Mouse (Mus musculus) megakaryocyte, adult 5-6 weeks (primary cell): Measurements from ENCODE around the gene Slc36a1. TPM values are rescaled to one million over a fixed set of nuclear protein-coding genes. Genes with fewer than 3 reads are reported as not detected.

Source experiments
- ATAC-seq: 2 replicates; pipeline ENCODE4 v1.8.0; 2016; ENCODE audit warnings: mild to moderate bottlenecking, inconsistent platforms; ENCODE audit not compliant: poor library complexity, severe bottlenecking
- total RNA-seq, 2 experiments: library from RNA; stranded (forward) in 1 of 2; stranded (reverse) in 1 of 2; fragments of 153-499, 151-499 nt in 1 of 2; fragments of 221-1000, 200-1000 nt in 1 of 2; gene quantifications; 2 replicates each; pipeline versions ENCODE4 v1.2.3 to v1.2.4; 2015 to 2017

The Slc36a1 gene
- total RNA-seq (2015): 22.2 and 24.7 TPM in 2 replicates
- total RNA-seq (2017): 13.4 and 15.4 TPM in 2 replicates

DNA sequence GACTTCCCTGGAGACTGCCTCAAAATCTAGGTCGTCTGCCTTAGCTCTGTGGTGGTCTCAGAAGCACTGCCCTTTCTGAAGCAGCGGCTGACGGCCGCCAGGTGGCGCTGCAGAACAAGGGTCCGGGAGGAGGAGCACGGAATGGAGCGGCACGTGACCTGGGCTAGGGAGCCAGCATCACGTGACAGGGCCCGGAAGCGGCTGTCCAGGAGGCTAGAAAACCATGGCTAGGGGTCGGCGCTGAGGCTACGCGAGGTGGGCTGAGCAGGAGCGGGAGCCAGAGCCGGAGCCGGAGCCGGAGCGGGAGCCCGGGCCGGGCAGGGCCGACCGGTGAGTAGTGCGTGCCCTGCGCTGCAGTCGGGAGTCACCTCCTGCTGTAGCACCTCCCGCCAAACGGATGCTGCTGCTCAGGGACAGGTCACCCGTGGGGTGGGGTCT is at the start of gene Slc36a1:
Gene Slc36a1 (plus strand): TSS at position 192 of the 438 bp plus-strand sequence.
- peak; percentile 80 for ATAC-seq

DNA sequence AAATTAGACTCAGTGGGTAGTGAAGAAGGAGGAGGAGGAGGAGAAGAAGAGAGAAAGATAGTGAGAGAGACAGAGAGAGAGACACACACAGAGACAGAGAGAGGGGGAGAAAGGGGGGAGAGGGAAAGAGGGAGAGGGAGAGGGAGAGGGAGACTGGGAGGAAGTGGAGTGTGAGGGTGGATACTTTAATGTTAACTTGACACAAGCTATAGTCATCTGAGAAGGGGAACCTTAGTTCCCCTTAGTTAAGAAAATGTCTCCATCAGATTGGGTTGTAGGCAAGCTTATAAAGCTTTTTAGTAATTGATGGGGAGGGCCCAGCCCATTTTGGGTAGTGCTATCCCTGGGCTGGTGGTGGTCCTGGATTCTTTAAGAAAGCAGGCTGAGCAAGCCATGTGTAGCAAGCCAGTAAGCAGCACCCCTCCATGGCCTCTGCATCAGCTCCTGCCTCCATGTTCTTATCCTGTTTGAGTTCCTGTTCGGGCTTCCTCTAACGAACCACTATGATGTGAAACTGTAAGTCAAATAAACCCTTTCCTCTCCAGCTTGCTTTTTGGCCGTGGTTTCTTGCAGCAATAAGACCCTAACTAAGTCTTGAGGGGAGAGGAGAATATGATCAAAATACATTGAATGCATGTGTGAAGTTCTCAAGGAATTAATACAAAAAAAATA is 49.6 kb upstream of the Slc36a1 start:
- peak; percentile 53 for ATAC-seq

DNA sequence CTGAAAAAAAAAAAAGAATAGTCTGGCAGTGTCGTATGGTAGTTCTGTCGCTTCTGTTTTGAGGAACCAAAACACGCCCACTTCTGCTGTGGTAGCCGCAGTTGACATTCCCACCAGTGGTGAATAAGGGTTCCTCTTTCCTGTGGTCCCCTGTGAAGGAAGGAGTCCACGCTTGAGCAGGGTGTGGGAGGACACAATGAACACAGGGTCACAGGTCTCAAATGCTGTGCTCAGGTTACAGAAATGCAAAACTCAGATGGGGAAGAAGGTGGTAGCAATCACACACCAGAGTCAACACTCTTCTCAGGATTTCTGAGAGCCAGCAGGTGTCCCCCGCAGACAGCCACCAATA is 49.1 kb upstream of the Slc36a1 start:
- peak; percentile 91 for ATAC-seq

DNA sequence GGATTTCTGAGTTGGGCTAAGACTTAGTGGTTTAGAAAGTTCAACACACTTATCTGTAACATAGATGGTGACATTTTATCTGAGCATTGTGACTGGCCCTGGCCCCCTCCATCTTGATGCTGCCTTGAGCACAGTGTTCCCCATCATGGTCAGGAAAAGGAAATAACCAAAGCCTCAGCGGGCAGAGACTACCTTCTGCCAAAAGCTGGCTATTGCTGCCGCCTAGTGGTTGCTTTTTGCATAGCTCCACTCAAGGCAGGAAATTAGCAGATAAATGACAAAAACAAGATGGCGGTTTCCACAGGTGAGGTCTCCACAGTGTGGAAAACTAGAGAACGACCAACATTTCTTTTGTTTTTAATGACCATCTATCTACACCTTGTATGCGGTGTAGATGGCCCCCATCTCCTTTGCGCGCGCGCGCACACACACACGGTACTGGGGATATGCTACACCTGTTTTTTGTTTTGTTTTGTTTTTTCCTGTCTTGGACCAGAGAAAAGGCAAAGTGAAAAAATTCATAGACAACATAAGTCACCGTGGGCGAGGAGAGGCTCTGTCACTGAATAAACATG is 45.3 kb upstream of the Slc36a1 start:
- ATAC-seq: peak; percentile 60

DNA sequence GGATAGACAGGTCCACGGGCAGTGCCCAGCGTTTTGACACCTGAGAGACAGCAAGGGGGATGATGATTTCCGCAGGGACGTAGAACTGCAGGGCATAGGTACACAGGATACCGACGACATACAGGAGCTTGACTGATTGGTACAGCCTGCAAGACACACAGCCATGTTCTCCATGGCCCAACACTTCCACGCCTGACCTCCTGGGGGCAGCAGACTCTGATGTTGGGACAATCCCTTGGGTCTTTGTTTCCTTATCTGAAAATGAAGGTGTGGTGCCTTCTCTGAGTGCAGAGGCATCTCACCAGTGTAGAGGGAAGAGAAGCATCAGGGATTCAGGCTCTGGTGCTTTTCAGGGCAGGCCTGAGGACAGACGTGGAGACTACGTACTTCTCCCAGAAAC is 41.5 kb upstream of the Slc36a1 start:
- peak; percentile 46; the same call in 1 of the 2 replicates for ATAC-seq

DNA sequence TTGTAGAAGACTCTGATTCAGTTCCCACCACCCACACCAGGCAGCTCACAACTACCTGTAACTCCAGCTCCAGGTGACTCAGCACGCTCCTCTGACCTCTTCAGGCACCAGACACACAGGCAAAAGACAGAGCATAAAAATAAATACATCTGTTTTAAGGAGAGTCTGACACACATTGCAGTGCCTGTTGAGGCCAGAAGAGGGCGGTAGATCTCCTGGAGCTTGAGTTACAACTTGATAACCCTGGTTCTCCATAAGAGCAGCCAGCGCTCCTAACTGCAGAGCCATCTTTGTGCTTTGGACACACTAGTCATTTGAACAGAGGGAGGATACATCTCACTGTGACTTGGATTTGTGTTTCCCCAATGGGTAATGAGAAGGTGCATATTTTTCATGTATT is 39.4 kb upstream of the Slc36a1 start:
- peak; percentile 74 for ATAC-seq

DNA sequence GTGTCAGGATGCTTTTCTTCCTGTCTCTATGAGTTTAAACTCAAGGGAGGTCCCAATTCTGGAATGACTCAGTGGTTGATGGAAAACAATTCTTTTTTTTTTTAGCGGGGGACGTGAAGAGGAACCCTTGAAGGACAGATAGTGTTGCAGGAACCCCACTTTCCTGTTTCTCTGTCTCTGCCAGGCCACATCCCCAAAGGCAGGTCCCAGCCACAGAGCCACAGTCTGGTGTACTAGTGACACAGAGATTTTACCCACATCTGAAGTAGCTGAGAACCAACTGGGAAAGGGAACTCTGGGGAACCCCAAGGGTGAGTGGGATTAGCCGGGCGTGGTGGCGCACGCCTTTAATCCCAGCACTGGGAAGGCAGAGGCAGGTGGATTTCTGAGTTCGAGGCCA is 38.4 kb upstream of the Slc36a1 start:
- ATAC-seq: no peak

DNA sequence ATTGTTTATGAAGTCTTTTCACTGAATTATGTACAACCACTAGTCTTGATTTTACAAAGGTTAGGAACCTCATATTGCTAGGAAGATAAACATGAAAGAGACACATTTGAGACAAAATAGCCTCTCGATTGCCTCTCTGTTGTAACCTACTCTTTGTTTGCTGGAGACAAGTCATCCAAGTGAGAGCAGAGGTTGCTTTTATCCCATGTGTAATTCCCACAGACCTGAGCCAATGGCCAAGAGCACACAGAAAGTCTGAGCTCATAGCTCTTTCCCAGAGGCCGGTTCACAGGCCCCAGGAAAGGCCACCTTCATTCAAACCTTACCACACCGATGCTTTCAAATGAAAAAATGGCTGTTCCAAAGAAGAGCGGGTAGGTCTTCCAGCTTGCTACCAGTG is 35.6 kb upstream of the Slc36a1 start:
- ATAC-seq: no peak

DNA sequence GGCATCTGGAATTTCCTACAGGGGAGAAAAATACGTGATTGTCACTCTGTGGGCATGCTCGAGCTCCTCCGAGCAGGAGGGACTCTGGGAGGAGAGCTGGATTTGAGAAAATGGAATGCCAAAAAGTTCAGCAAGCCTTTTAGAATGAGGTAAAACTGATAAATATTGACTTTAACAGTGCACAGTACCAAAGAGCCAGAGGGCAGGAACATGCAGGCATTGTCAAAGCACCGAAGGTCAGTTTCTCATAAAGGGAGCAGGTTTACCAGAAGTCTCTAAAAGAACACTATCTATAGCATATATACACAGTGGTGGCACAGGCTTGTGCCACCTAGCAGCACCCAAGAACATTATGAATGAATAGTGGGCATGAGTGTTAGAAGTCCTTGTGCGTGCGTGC is 35.2 kb upstream of the Slc36a1 start:
- ATAC-seq: no peak

DNA sequence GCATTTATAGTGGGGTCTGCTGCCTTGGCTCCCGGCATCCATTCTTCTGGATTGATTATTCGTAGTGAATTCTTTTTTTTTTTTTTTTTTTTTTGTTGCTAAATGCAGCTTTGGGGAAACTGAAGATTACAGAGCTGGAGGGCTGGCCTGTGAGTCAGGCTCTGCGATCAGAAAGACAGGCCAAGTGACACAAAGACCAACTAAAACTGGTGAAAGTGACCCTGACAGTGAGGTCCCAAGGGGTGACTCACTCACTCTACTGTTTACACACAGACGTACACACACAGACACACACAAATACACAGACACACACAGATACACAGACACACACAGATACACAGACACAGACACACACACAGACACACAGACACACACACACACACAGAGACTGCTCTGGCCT is 33.6 kb upstream of the Slc36a1 start:
- no peak for ATAC-seq

DNA sequence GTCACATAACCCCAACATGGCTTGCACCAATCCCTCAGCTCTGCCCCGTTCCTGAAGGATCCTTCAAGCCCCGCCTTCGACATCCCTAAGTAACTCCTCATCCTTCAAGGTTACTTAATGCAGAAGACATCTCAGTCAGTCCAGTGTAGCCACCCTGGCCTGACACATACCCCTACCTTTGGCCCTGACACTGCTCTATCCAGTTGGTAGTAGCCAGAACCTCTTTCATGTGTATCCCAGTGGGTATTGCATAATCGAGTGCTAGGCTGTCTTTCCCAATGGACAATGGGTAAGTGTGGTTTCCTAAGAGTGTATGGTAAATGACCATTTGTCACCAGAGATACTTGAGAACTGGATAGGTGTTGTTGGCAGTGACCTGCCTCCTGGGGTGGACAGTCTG is 25.3 kb upstream of the Slc36a1 start:
- ATAC-seq: no peak

DNA sequence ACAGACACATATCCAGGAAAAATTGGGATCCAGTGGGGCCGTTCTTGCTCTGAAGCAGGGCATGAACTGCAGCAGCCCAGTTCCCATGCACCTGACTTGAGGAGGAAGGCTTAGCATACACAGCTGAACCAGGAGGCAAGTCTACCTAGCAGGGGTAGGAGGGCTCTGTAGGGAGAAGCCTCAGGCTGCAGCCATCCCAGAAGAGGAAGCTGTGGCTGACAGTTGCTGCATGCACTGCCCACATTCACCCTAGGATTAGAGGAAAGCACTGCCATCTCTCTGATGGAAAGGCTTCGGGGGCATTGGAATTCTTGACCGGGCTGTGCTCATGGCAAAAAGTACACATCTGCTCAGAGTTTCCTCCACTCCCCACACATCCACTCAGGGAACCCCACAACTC is 24.3 kb upstream of the Slc36a1 start:
- peak; percentile 60 for ATAC-seq

DNA sequence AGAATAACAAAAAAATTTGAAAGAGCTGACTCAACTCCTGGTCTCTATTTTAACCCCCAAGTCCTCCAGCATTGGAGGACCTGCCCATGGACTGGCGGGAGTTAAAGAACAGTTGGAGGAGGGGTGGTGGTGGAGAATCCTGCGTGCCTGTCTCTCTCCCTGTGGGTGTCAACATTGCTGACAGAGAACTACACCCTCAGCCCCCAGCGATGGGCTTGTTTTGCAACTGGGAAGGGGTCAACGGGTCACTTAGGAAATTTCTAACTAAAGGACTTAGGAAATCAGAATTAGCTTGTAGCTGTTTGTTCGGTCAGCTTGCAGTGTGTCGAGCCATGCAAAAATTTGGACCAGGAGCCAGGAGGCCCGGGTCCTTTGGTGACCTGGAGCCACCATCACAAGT is 21.0 kb upstream of the Slc36a1 start:
- no peak for ATAC-seq

DNA sequence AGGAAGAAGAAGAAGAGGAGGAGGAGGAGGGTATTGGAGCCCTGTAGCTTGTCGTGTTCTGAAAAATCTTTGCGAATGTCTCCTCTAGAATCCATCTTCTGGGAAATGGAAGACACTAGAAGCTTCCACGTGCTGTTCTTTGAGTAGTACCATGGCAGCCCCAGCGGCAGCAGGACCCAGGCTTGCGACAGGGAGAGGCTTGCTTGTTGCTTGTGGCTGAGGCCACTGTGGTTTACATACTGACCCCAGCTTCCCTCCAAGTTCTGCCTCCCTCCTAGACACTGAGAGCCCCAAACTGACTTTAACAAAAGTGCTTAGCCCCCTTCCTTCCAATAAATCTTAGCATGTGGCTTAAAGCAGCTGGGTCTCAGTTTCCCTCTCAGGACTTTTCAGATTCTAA is 19.9 kb upstream of the Slc36a1 start:
- peak; percentile 47; the same call in 1 of the 2 replicates for ATAC-seq

DNA sequence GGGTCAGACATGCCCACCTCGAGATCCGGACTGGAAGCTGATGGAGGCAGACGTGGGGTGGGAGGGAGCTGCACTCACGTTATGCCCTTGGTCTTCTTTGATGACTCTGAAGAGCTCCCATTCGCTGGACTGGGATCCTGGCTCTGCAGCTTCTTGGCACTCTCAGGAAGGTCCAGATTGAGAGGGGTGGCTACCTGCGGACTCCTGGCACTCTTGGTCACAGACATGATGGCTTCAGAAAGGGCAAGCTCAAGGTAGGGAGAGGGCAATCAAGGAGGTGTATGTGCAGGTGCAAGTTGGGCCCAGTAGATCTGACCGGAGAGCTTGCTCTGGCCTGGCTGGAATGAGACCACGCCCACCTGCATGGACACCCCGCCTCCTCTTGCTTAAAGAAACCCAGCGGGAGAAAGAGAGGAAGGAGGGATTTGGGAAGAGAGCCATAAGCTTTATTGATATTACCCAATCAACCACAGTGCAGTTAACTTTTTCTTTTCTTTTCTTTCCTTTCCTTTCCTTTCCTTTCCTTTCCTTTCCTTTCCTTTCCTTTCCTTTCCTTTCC is 19.3 kb upstream of the Slc36a1 start, which contains the start of gene Slc36a2:
Gene Slc36a2 (minus strand): TSS at position 345 of the 559 bp plus-strand sequence.
- ATAC-seq: no peak

DNA sequence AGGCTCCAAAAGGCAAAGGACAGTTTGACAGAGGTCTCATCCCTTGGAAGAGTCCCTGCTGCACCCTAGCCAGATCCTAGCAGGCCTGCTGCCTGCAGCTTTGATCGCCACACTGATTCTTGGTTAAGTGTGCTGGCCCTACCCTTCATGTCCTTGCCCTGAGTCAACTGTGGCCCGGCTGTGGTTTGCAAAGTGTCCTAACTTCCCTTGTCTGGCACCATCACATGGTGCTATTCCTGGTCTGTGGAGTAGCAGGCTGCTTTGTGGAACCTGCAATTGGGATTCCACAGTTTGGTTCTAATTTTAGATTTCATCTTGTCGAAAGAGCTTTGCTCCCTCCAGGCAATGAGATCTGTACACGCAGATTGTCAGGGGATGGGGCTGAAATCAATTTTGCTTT is 16.9 kb upstream of the Slc36a1 start:
- 0 out of 2 replicates have a peak, but pooled peaks have one; percentile 38 for ATAC-seq

DNA sequence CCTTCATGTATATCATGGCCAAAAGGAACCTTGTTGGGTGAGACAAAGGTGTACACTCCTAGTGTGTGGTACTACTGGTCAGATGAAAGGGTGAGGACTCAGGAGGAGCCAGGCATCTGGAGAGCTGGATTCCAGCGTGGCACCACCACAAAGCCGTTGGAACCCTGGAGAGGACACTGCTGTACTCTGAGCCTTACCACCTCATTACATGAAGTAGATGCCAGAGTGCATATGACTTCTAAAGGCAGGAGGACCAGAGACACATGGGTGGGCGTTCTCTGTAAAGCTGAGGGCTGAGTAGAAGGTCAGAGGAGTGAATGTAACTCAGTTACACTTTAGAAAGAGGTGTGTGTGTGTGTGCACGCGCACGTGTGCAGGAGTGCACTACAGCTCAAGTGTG is 16.4 kb upstream of the Slc36a1 start:
- no peak for ATAC-seq

DNA sequence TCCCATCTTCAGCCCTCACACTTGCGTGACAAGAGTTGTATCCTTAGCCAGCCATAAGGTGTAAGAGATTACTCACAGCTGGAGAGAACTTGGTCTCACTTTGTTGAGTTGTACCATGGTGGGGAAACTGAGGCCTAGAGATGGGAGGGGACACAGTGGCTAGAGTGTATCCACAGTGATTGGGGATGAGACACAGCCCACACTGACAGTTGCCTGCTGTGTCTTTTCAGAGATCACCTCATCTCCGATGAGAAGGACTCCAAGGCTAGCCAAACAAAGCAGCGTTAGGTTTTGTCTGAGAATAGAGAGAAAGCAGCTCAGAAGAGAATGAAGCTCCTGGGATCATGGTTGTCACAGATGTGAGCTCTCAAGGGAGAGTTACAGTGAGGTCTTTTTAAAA is 13.9 kb upstream of the Slc36a1 start:
- no peak for ATAC-seq

DNA sequence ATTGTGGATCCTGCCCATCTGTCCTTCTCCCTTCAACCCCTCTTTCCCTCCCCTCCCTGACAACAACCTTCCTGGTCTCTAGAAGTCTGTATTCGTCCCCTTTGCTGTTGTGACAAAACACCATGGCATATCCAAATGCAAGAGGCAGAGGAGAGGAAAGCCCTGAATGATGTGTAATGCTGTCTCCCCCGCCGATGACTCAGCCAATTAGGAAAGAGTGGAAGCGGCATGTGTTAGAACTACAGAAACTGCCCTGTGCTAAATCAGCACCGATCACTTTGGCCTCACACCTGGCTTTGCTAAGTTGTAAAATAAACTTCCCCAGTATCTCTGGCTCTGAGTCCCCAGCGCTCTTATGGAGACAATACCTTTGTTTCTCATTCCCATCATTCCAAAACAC is 7.1 kb upstream of the Slc36a1 start:
- ATAC-seq: peak; percentile 29; the same call in 1 of the 2 replicates

DNA sequence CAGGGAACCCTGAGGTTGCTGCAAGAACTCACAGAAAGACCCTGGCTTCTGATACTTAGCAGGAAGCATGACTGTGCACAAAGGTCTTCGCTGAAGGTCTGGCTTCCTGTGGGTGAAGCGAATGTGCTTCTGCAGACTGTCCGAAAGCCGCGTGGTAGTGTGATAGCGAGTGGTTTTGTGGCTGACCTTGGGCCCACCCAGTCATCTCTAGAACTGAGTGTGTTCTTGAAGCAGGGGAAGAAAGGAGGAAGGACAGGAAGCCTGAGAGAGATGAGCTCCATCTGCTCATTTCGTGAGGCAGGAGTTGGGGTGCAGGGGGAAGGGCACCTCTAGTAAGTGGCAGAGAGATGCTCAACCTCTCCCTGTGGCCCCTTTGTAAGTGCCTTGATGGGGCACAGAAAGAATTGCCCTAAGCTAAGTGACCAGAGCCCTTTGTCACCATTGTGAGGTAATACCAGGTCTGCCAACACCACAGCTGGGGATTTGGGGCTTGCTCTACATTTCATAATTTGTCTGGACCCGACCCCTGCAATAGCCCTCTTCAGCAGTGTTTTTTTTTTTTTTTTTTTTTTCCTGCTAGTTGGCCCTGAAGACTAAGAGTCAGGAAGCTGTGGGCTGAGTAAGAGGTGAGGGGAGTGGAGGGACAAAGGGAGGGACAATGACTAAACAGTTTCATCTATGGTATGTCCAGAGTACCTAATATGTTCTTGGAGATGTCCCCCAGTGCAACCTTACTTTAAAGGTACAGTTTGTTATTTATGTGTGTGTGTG is 6.2 kb upstream of the Slc36a1 start:
- peak; percentile 84 for ATAC-seq

DNA sequence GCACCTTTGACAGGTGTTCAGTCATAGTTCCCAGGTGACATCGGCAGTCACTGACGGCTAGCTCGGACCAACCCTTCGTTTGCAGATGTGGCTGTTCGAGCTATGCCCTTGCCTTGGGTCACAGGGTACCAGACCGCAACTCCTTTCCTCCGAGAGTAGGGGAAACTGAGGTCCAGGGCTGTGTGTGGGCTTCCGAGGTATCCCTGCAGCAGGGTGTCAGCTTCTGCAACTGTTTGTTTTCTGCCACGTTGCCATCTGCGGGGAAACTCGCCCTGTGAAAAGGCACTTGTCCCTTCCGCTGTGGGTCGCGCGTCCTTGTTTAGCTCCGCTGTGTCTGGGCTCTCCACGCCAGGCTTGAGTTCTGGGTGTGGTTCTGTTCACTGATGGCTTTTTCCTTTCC is 452 bp downstream of the Slc36a1 start:
- peak; percentile 10; the same call in 1 of the 2 replicates for ATAC-seq
